Mouse (Mus musculus): ENCODE measurements around the gene Klhl20.
"Not testable (repeated sequence)": the region's sequence is repeated elsewhere in the genome, so short reads cannot be mapped to it uniquely, and the experiment has no call there.

Klhl20 gene

DNA sequence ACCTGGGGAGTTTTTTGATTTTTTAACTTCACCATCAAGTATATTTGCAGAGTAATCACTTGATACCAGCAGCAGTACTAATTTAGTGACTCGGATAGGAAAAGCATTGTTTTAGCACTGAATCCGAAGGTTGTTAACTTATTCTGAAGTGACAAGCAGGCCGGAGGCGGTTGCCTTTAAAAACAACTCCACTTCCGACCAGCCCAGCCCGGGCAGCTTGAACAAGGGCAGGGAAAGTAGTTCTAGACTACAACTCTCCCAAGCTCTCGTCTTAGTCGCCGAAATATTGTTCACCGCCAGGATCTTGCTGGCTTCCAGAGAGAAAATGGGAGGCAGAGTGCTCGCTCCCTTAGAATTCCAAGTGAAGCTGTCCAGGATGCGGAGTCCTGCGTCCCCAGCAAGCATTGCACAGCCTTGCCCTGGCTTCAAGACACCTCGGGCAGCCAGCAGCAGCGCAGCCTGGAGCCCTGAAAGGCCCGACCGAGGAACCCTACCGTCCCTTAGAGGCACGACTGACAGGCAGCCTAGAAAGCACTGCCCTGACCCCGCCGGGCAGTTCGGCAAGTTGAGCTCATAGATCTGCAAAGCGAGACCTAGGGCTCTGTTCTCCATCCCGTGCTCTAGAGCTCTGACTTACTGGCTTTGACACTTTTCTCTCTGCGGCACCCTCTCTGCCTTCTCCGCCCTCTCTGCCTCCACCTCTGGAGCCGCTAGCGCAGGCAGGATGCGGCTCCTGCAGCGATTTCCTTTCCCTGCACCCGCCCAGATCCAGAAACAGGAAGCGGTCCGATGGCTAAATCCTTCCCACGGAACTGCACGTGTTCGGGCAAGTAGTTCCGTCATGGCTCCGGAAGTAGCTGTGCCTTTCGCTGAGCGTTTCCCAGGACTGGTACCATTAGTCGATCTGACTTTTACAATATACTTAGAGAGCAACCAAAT is at the start of gene Klhl20:
TSS of gene Klhl20 (minus strand) at position 786 of the 939 bp plus-strand sequence.
- DNase-seq = peak; percentile 94 to 97

DNA sequence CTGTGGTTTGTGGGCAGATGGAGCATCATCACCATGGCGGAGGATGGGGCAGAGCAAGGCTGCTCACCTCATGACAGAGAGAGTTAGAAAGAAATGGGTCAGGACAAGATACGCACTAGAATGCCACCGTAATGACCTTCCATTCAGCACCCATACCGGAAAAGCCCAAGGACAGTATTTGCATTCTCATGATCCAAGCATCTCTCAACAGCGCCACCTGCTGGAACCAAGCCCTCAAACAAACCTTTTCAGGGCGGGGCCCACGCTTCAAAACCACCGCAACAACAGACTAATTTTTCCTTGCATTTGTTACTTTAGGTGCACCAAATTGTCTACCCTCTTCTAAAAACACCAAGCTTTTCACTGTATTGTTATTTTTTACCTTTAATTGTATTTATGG is 49.4 kb upstream of the Klhl20 start:
- peak; percentile 25 to 61 for DNase-seq

GRCm38 (mm10) chr1:161170651-161171050 is 39.3 kb upstream of the Klhl20 start:
- DNase-seq = peak; percentile 79

GRCm38 (mm10) chr1:161160266-161160665 is 29.0 kb upstream of the Klhl20 start:
- no peak for DNase-seq

DNA sequence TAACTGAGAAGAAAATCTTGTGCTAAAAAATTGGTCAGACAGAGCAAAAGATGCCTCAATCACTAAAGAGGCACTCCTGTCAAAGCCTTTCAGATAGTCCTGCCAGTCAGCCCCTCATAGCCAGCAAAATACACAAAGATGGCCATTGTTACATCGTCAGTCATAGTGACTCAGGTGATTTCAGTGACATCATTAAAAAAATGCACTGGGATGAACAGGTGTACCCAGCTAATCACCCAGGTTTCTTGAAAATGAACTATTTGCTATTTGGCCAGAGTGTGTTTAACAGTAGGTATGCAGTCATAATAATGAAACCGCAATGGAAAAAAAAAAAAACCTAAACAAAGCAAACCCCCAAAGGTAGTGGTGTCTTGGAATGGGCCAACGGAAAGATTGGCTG is 27.9 kb upstream of the Klhl20 start, which contains the start of gene Tex50:
TSS of gene Tex50 (minus strand) at position 101 of the 400 bp plus-strand sequence.
- DNase-seq = no peak

- no peak for DNase-seq
Measured at GRCm38 (mm10) chr1:161156546-161156945, 25.2 kb upstream of the Klhl20 start.

DNA sequence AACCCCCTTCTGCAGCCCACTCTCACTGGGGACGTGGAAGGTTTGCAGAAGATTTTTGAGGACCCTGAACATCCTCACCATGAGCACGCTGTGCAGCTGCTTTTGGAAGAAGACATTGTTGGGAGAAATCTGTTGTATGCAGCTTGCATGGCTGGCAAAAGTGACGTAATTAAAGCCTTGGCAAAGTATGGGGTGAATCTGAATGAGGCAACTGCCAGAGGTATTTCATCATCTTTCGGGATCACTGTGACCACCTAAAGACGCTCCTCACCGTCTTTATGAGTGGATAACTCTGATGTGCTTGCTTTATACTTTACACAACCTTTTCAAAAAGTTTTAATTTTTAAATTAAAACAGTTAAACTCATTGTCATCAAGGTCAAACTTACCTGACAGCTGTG is 19.8 kb upstream of the Klhl20 start:
- no peak for DNase-seq

DNA sequence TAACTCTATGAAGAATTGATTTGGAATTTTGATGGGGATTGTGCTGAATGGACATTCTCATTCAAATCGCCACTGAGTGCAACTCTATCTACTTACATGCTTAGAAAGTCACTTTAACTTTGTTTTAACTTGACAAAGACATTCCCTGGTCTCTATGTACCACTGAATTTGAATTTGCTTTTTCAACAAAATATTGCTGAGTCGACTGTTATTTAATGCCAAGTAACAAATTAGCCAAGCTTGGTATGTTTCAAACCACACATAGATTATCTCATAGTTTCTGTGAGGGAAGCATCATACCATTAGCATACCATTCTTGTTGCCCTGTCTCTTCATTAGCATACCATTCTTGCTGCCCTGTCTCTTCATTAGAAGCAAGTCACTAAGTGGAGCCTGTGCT is 16.6 kb upstream of the Klhl20 start:
- no peak for DNase-seq

DNA sequence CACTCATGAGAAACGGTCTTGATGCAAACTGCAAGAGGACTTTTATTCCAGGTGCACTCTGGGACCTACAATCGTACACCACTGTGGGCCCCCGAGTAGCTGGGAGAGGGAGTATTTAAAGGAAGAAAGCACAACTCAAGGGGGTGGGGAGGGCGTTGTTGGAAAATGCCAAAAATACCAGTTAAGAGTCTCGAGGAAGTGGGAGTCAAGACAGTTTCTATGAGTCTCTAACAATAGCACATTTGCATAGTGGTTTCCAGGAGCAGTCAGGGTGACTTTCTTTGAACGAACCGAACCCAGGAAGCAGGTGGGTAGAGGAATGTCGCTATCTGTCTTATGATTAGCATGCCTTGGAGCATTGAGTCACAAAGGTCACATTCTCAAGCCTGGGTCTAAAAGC is 14.3 kb upstream of the Klhl20 start:
- not testable (repeated sequence) for DNase-seq

DNA sequence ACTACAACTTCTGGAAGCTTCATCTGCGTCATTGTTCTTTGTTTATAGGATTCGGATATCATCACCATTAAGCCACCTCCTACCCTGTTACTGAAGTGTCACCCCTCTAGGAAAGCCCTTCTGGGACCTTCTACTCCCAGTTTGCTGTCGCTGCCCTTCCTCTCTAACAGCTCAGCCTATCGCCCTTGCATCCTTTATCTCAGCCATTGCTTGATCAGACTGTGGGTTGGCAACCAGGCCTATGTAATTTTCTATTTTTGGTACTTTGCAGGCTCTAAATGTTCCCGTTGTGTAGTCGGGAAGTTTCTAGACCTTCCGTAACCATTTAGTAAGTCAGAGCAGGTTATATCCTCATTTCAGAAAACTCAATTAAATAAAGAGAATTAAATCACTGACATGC is 11.9 kb upstream of the Klhl20 start:
- DNase-seq = no peak

- peak; percentile 29 to 40 for DNase-seq
Measured at GRCm38 (mm10) chr1:161142531-161143159, 11.3 kb upstream of the Klhl20 start, which contains the start of gene Ankrd45. Gene Ankrd45, plus strand, starts transcription at chr1:161142691.

- no peak for DNase-seq
Measured at GRCm38 (mm10) chr1:161140026-161140762, 8.9 kb upstream of the Klhl20 start.

DNA sequence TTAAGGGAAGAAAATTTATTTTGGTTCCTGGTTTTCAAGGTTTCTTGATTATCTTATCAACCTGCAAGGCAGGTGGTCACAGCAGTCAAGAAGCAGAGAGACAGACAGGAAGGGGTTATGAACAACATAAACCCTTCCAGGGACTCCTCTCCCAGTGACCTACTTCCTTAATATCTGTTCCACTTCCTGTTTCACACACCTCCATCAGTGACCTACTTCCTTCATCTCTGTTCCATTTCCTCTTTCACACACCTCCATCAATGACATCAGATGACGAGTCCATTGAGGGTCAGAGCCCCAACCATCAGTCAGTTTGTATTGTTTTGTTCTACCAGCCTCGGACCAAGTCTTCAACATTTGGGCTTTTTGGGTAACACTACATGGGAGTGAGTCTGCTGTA is 8.2 kb upstream of the Klhl20 start:
- no peak for DNase-seq

- no peak for DNase-seq
Measured at GRCm38 (mm10) chr1:161126461-161126860, 4.8 kb downstream of the Klhl20 start.

DNA sequence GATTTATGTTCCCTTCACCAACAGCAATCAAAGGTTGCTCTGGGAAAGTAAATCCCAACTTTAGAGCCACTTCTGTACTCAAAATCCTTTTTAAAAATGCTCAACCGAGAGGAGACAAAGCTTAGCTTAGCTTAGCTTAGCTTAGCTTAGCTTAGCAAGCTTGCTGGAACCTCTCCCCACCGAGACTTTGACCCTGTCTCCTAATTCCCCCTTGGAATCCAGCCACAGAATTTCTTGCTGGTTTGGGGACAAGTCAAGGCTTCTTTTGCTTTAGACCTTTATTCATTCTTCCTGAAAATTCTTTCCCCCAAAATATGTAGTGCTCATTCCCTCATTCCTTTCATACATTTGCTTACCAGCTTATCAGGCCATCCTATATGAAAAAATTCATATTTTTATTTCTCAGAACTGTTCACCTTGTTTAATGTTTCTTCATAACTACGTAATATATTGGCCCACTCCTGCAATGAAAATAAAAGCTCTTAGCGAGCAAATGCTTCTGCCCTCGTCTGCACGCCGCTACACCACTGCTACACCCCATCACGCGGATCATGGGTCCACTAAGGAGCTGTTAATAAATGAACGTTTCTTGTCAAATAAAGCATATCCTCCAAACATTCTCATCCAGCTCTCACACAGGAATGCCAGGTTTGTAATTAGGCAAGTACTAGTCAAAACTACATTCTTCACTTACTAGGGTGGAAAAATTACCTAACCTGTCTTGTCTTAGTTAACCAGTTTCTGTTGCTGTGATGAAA is 8.5 kb downstream of the Klhl20 start:
- no peak for DNase-seq

DNA sequence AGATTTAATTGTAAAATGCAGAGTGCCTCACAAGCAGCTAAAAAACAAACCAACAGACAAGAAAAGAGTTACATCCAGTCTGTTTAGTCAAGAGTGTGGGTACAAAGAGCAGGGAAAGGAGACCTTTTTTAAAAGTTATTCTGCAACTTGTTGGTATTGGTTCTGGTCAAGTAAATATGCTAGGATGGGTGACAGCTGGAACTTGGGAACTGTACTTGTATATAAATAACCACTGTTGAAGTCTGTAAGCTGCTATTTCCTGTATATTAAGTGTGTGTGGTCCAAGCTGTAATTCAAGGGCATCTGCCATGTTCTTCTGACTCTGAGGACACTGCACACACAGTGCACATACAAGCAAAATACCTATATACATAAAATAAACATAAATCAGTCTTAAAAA is 16.7 kb downstream of the Klhl20 start:
- no peak for DNase-seq

DNA sequence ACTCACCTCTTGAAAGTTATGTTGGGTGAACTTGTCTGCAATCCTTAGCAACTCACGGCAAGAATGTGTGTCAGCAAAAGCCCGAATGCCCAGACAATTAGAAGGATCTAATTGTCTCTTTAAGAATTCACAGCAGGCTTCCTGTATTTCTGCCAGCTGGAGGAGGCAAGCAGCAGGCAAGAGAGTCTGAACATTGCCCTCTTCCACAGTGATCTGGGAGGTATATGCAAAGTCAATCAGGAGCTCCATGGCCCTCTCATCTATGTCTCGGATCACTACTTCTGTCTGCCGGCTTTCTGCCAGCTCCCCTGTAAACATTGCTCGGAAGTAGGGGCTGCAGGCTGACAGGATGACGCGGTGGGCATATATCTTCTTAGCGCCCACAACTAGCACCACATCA is 22.1 kb downstream of the Klhl20 start:
- DNase-seq = no peak

DNA sequence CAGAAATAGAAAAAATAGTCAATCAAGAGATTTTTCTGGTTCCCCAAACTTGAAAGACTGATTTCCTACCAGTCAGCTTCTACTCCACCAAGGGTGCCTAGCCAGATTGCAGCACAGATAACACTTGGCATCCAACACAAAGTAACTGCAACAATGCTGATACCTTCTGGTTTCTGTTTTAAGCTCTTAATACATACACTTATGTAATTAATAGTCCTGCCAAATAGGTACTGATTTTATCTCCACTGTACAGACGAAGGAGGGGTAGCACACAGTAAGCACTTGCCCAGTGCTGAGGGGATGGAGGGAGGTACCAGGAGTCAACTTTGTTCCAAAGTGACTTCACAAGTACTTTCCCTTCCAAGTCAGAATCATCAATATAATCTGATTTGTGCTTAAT is 27.5 kb downstream of the Klhl20 start:
- DNase-seq = no peak

GRCm38 (mm10) chr1:161099721-161100405 is 31.4 kb downstream of the Klhl20 start:
- DNase-seq = no peak

DNA sequence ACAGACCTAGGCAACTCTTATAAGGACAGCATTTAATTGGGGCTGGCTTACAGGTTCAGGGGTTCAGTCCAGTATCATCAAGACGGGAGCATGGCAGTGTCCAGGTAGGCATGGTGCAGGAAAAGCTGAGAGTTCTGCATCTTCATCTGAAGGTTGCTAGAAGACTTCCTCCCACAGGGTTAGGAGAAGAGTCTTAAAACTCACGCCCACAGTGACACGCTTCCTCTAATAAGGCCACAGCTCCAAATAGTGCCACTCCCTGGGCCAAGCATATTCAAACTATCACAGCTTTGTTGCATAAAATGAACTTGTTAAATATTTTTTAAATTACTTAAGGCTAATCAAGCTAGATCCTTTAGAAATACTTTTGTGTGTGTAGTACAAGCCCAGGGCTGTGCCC is 54.1 kb downstream of the Klhl20 start:
- DNase-seq = no peak

- no peak for DNase-seq
Measured at GRCm38 (mm10) chr1:161076238-161076637, 55.1 kb downstream of the Klhl20 start.

DNA sequence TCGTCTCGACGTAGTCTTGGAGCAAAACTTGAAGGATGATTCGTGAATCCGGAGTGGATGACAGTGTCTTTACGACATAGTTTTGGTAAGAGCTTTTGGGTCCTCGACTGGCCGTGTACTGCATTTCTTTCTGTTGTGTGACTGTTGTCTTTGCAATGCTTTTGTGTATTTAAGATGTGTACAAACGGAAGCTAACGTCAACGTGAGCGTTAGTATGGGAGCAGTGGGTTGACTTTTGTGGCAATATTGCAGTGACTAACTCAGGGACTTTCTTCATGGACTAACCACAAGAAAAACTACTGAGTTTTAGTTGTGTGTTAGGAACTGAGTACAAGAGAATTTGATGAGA is 60.1 kb downstream of the Klhl20 start:
- no peak for DNase-seq
